Mouse (Mus musculus) frontal cortex, postnatal 14 days (tissue): ENCODE measurements around the gene Patj.
"Not testable (repeated sequence)": the region's sequence is repeated elsewhere in the genome, so short reads cannot be mapped to it uniquely, and the experiment has no call there.

Source experiments
- DNase-seq, 2 experiments: peaks; one replicate each; pipeline ENCODE4 v3.0.0; 2022; ENCODE audit warnings: low spot score in 2 of 2

Patj gene

DNA sequence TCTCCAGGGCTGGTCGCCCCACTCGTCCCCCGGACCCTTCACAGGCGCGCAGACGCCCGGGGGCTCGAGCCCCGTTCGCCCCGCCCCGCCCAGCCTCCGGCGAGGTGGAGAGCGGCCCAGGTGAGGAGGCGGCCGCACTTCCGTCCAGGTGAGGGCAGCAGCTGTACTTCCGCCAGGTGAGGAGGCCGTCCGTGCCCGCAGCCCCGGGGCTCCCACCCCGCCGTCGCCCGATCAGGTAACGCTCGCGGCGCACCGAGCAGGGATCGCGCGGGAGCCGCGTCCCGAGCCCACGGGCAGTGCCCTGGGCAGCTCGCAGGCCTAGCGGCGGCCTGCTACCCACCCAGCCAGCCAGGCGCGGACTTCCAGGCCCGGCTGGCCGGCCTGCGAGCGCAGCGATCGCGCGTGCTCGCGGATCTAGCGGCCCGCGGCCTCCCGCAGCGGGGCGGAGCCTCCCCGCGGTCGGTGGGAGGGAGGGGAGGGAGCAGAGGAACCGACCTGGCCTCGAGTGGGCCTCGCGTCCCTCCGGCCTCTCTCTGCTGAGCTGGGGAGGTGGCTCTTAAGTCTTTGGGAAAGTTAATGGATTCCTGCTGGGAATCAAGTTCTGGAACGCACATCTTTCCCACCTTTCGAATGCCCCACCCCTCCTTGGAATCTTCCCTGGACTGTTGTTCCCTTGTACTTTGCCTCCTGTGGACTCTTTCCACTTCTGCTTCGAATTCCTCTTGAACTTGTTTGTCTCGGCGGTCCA lies at the start of gene Patj:
TSS of gene Patj (plus strand) at position 96 of the 748 bp plus-strand sequence.
- peak; percentile 19 to 37 for DNase-seq

DNA sequence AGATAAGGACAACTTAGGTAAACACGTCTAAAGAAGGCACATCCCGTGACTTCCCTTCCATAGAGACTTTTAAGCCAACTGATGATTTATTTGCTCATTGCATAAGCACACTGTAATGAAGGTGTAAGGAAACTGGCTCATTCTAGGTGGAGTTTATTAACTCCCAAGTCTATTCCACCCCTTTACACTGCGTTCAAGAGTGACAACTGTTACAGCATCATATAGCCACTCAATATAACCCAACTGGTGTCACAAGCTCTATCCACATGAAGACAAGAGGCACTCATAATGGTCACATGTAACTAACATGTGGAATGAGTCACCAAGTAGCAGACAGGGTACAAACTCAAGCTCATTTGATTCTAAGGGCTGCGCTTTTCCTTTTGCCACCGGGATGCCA lies 47.0 kb upstream of the Patj start:
- no peak for DNase-seq

DNA sequence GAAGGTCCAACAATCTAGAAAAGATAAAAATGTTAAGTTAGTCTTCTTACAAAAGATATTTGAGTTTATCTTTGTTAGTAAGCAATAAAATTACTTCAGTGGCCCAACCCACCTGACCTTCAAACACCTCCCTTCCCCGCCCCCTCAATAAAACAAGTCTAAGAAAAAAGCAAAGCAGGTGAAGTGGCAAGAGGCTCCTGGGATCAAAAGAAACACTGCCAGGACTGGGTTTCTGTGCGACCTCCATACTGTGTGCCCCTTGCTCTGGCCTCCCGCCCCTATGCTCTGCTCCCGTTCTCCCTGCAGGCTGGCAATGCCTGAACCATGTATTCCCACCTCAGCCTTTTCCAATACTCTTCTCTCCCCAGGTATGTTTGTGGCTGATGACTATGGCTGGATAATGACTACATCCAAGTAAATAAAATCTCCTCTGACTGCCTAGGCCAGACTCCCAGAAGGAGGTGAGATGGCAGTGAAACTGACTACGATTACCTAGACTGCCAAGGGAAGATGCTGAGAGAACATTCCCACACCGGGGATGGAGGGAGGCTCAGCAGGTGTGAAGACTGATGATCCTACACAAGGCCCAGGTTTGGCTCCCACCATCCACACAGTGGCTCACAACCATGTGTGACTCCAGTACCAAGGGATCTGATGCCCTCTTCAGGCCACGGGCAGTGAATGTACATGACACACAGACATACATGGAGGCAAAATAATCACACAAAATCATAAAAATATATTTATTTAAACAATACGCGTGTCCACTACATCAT lies 37.4 kb upstream of the Patj start:
- no peak for DNase-seq

DNA sequence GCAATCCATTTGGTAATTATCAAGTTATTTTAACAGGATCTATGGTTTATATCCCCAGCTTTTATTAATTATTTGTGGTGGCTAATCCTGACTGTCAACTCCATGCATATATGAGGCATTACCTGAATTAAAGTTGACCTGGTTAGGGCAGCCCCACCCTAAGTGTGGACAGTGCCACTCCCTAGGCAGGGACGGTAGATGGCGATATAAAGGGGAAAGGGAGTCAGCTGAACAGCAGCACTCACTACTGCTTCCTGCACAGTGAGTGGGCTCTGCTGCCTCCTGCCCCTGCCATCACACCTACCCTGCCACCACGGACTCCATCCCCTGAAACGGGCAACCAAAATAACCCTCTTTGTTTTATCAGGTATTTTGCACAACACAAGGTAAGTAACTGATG lies 20.2 kb upstream of the Patj start:
- no peak for DNase-seq

DNA sequence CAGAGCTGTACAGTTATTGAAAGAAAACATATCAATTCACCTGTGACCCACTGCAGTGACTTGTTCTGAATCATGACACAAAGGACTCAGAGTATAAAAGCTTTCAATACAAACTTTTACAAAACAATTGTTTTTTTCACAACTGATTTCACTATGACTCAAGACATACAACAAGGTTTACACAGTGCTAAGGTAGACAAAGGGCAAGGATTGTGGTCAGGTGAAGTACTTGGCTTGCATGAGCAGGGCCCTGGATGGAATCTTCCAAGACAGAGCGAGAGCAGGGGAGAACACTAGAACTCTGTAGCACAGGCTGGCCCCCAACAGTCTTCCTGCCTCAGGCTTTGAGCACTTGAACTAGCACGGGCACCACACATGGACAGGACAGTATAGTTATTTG lies 18.6 kb upstream of the Patj start:
- no peak for DNase-seq

DNA sequence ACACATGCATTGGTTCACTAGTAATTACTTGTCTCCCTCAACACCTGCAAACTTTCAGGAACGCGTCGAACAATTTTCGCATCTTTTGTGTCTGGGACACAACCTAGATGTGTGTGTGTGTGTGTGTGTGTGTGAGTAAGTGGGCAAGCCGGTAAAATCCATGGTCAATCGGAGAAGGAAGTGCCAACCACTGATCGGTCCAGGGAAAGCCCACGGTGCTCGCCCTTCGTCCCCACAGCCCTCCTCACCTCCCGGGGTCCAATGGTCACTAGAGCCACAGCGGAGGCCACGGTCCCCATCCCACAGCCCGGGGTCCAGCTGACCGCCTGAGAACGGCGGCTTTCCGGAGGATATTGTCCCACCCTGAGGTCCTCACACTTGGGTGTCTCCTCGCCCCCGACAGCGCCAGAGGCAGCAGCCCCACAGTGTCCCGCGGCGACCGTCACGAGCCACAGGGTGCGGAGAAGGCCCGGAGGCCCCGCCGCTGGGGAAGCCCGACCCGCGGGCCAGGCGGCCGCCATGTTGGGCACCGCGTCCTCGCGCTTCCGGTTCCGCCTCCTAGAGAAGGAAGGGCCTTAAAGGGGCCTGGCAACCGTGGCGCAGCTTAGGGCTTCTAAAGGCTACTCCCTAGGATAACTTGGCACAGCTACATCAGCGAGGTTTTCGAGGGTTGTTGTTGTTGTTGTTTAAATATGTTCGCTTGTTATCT lies 12.7 kb upstream of the Patj start, which contains the start of gene Tm2d1:
TSS of gene Tm2d1 (minus strand) at position 591 of the 709 bp plus-strand sequence.
- peak; percentile 48 to 66 for DNase-seq

DNA sequence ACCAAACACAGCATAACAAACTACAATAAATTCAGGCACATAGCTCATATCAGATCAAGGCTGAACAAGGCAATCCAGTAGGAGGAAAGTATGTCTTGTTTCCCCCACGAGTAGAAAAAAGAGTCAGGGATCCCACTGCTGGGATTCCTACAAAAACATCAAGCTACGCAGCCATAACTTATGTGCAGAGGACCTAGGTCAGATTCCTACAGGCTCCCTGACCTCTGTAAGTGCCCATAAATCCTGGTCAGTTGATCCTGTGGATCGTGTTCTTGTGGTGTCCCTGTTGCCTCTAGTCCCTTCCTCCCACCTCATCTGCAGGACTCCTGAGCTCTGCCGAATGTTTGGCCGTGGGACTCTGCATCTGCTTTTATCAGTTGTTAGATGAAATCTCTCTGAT lies 10.5 kb upstream of the Patj start:
- no peak for DNase-seq

DNA sequence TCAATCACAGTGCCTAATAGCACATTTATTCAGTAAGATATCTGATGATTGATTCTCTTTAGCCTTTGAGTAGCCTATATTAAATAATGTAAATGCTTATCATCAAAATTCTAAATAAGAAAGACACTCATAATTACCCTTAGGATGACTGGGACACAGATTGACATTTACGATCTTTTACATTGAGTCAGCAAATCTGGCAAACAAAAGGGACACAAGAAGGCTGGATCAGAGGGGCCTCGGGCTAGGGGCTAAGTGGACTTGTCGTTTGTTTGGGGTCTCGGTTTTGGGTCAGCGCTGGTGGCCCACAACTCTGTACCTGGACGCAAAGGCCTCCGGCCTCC lies 267 bp upstream of the Patj start:
- no peak for DNase-seq

DNA sequence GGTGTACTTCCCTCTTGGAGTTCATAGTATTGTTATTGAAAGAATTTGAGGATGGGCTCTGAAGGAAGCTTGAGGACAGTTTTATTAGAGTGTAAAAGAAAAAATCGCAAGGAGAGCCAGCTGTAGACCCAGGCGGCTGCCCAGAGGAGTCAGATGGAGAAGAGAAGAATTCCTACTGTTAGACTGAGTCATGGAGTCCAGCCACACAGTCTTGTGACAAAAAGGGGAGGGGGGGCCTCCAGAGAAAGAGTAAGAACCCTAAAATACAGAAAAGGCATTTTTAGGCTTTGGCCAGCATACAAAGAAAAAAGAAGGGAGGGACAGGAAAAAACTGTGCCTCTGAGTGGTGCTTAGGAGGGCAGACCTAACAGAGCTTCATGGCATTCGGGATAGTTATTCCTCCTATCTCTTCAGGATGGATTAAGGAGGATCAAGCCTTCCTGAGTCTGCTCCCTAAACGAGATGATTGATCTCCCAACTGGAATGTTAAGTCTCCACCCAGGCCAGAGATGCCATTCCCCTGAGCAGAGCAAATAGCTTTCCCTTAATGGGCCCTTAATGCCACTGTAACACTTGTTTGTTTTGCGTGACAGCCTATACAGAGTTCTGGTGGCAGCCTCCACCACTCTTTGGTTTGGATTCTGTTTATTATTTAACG lies 5.5 kb downstream of the Patj start:
- DNase-seq = no peak

DNA sequence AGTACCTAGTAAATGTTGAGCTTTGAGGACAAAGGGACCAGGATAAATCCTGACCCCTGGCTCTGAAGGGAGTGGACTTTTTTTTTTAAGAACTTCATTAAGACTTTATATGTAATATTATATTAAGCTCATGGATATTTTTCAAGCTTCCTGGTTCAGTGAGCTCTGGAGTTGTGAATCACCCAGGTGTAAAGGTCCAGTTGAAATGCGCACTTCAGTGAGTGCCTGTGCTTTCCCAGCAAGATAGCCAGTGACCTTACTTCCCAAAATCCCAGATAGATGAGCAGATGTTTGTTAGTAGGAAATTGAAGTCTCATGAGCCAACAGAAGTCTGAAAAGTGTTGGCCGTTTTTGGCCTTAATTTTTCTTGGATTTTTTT lies 6.0 kb downstream of the Patj start:
- DNase-seq = no peak

DNA sequence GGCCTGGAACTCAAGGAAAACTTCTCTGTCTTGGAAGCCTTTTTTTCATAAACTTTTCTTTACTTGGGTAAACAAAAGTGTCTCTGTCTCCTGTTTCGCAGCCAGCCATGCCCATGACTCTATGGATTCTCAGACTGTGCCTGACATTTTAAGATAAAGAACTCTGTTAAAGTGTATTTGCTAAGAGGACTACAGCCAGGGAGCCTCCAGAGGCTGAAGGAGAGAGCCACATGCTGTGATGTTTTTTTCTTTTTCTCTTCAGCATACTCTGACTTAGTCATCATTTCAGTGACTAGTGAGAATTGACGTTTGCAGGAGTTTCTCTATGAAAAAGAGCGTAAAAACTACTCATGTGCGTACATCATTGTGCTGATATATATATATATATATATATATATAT lies 7.9 kb downstream of the Patj start:
- no peak for DNase-seq

DNA sequence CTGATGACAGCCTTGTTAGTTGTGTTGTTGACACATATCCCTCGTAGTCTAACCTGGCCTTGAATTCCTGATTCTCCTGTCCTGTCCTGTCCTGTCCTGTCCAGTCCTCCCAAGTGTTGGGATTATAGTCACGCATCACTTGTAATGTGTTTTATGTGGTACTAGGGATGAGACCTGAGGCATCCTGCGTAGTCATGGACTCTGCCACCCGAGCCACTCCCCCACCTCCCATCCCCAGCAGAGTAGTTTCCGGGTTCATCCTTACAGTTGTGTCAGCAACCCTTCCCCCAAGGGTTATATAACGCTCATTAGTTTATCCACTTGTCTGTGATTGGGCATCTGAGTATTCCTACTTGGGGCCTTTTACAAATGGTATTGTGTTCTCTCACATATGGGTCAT lies 8.8 kb downstream of the Patj start:
- DNase-seq = no peak

DNA sequence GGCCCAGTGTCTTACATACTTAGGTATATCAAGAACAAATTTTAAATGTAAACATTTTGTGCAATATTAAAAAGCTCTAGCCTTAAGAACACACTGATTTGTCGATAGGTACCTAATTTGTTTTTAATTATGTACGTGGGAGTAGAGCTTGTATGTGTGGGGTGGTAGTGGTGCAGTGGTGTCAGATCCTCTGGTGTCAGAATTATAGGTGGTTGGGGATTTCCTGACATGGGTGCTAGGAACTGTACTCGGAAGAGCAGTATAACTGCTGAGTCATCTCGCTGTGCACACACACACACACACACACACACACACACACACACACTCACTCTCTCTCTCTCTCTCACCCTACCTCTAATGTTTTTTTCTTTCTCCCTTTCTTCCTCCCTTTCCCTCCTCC lies 12.9 kb downstream of the Patj start:
- DNase-seq = no peak

DNA sequence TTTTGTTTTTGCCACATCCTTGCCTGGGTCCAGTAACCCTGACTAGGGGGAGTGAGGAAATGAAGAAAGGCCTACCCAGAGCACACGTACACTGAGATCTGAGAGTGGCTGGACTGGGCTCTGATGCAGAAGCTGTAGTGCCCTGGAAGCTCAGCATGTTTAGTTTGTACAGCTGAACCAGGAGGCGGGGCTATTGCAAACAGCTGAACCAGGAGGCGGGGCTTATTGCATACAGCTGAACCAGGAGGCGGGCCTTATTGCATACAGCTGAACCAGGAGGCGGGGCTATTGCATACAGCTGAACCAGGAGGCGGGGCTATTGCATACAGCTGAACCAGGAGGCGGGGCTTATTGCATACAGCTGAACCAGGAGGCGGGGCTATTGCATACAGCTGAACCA lies 19.6 kb downstream of the Patj start:
- DNase-seq = not testable (repeated sequence)

DNA sequence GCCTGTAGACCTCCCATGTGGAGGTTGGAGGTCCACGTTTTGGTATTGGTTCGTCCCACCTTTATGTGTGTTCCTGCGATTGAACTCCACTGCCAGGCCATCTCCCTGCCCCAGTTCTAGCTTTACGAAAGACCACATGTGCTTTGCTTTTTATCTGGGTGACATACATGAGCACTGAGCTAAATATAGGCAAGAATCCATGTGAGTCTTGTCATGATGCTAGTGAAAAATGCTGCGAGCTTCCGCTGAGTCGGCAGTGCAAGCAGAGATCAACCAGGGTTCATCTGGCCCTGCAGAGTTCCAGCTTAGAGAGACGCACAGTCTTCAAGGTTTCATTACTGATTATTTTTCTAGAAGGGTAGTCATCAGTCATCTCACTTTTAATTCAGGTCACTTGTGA lies 32.8 kb downstream of the Patj start:
- DNase-seq = no peak

DNA sequence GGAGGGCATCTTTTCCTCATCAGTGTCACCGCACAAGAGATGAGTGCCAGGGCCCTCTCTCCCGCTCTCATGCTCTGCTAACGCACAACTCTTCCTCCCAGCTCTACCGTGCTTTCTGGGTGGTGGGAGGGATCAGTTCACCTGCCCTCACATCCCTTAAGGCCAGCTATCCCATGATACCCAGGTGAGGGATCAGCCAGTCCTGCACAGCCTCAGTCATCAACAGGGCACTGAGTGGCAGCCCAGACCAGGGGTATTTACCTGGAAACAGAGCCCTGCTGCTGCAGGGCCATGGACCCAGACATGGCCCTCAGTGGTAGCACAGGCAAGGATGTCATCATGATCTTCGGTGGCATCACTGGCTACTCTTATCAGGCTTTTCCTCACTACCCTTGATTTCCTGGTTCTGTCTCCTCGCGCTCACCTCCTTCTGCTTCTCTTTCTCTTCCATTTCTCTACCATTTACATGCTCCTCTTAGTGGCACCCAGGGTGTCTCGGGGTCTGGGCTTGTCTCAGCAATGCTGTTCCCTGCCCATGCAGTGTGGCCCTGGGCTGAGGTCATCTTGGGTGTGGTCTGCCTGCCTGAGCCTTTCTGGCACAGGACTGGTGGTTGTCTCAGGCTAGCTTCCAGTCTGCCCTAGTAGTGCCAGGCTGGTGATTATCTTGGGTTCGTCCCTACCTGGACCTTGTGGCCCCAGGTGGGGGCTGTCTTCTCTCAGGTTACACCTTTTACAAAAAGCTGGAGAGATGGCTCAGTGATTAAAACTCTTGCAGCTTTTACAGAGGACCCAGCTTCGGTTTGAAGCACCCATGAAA lies 40.3 kb downstream of the Patj start:
- DNase-seq = no peak

DNA sequence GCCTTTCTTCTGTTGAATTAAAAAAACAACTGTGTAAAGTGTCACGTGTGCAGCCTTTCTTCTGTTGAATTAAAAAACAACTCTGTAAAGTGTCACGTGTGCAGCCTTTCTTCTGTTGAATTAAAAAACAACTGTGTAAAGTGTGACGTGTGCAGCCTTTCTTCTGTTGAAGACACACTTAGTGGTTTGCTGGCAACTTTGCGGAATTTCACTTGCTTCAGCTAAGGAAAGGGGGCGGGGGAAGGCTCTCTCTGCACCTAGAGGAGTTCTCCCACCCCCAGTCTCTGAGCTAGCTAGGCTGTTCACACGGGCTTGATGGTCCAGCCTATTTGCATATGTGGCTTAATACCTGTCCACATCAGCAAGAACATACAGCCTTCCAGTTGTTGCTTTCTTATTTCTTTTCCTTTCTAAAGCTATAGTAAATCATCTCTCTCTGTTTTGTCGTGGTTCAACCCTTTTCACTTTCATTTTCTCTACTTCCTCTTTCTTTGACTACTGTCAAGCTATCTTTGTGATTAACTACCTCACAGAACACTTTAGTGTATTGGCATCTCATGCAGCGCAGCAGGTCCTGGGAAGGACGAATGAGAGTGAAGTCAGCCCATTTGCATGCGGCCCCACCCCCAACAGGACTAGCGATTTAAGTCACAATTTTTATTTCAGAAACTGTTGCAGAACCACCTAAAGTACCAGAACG lies 41.2 kb downstream of the Patj start:
- DNase-seq = no peak

DNA sequence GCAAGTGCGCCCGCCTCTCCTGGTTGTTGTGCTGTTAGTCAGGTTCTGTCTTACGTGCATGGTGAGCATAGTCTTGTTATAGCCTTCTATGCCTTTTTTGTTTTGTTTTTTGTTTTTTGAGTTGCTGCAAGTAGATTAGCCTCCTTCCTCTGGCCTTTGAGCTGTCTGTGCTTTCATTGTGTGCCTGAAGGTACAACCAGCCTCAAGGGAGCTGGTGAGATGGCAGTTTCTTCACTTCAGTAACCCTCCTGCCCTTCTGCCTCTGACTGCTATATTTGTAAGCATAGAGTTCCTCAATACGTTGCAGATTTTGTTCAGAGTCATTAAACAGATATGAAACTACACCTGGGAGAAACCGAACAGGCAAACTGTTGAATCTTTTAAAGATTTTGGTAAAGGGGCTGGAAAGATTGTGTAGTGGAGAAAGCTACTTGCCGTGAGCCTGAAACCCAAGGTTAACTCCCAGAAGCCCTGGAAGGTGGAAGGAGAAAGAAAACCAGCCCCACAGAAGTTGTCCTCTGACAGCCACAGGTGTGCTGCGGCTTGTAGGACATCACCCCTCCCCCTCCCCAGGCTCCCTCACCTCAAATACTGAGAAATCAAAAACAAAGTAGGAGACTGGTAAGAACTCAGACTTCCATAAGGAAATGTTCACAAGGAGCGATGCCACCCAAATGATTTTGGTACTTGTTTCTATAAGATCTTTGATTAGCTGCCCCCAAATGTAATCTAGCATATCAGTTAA lies 43.8 kb downstream of the Patj start:
- no peak for DNase-seq

DNA sequence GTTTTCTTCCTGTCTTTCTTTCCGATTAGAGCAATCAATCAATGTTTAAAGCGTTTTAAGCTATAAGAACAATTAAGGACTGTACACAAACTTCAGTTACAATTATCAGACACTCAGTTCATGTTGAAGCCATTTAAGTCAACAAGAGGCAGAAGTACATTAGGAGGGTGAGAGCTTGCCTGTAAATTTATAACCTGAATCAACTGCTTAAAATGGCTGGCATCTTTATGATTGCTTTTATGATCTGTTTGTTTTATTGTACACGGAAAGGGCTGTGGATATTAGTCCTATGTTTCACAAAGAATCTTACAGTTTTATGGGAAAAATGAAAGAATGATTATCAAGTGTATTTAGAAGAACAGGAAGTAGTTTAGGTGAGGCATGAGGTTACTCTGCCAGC lies 45.7 kb downstream of the Patj start:
- no peak for DNase-seq
